Mouse (Mus musculus) stomach, postnatal 0 days (tissue): ENCODE data around the gene Ang. TPM values are rescaled to one million over a fixed set of nuclear protein-coding genes. Genes with fewer than 3 reads are reported as not detected.

Source experiments
- ATAC-seq: fragments of 200-750 bp; cut with Nextera tagmentation; 2 replicates; pipeline ENCODE4 v1.8.0; 2017; ENCODE audit not compliant: low FRiP score, low TSS enrichment
- DNase-seq: peaks from one replicate; pipeline ENCODE4 v3.0.0-alpha.2; 2016; ENCODE audit warnings: low spot score
- H3K27ac ChIP-seq: fragments of 300-500 bp; sonication (generic); replicated peaks from 2 replicates; pipeline ENCODE4 v1.5.1; 2014; ENCODE audit warnings: mild to moderate bottlenecking, control low read depth
- H3K27me3 ChIP-seq: fragments of 300-500 bp; sonication (generic); 2 replicates; pipeline ENCODE4 v1.6.1; 2014; ENCODE audit warnings: low read length; ENCODE audit not compliant: control insufficient read depth, insufficient read depth
- H3K36me3 ChIP-seq: fragments of 300-500 bp; sonication (generic); 2 replicates; pipeline ENCODE4 v1.6.1; 2014; ENCODE audit warnings: low read length, mixed read lengths; ENCODE audit not compliant: control insufficient read depth, insufficient read depth
- H3K4me1 ChIP-seq: fragments of 300-500 bp; sonication (generic); replicated peaks from 2 replicates; pipeline ENCODE4 v1.6.1; 2014; ENCODE audit warnings: antibody characterized with exemption; ENCODE audit not compliant: control insufficient read depth, insufficient read depth
- H3K4me2 ChIP-seq: fragments of 300-500 bp; sonication (generic); replicated peaks from 2 replicates; pipeline ENCODE4 v1.6.1; 2014; ENCODE audit warnings: low read depth, mild to moderate bottlenecking, control low read depth, moderate library complexity
- H3K4me3 ChIP-seq: fragments of 300-500 bp; sonication (generic); 2 replicates; pipeline ENCODE4 v1.5.1; 2014; ENCODE audit warnings: low read depth, low read length, control low read depth
- H3K9ac ChIP-seq: fragments of 300-500 bp; sonication (generic); 2 replicates; pipeline ENCODE4 v1.6.1; 2014; ENCODE audit warnings: mild to moderate bottlenecking, low read length, control low read depth, mixed read lengths
- H3K9me3 ChIP-seq: fragments of 300-500 bp; sonication (generic); 2 replicates; pipeline ENCODE4 v1.6.1; 2016; ENCODE audit warnings: low read length; ENCODE audit not compliant: control insufficient read depth
- CTCF ChIP-seq: IDR thresholded peaks from 2 replicates; pipeline ENCODE4 v1.5.1; 2016; ENCODE audit warnings: antibody characterized with exemption, low read depth, mild to moderate bottlenecking, moderate library complexity
- EP300 ChIP-seq: optimal IDR thresholded peaks from 2 replicates; pipeline ENCODE3; 2016; ENCODE audit warnings: antibody characterized with exemption
- WGBS: fragments of 180-500 bp; shearing (Covaris S2); extraction: QIAGEN DNeasy Blood & Tissue Kit; methylation state at CpG from one replicate; pipeline ENCODE4 v1.1.7; 2014; 5-methylcytosine and 5-hydroxymethylcytosine counted together
- polyA plus RNA-seq: library from polyadenylated mRNA; unstranded; fragments of >200 nt; fragmentation: Nextera tagmentation; extraction: Ambion mirVana; gene quantifications from 2 replicates; pipeline ENCODE4 v1.2.1, GENCODE M21; 2015

Gene Ang
- polyA plus RNA-seq, result 27.7 and 29.5 TPM in 2 replicates

GRCm38 (mm10) chr14:51090921-51091900, at the start of gene Ang, which contains the start of gene Rnase4:
Gene Ang (plus strand): TSS chr14:51091150.
Gene Rnase4 (plus strand): TSS chr14:51091077.
- Histone ChIP-seq H3K27ac (peak within 1 kb of the TSS; percentile 90), H3K4me3 (peak within 1 kb of the TSS; percentile 63), H3K4me1 (no peaks in the 10 kb centered on the region), H3K36me3 (no peaks in the 10 kb centered on the region), H3K9ac (peak within 1 kb of the TSS; percentile 66), H3K9me3 (no peaks in the 10 kb centered on the region), H3K4me2 (peak within 1 kb of the TSS; percentile 77), H3K27me3 (no peaks in the 10 kb centered on the region)
- TF ChIP-seq EP300 (no peak), CTCF (no peak)
- DNase-seq (peak; percentile 75), ATAC-seq (peak; percentile 58)
- WGBS, result 5% methylated on average over 33 of the region's 33 CpGs

GRCm38 (mm10) chr14:51041769-51042168, 49.2 kb upstream of the Ang start, which contains the start of gene Rnase9:
Gene Rnase9 (minus strand): TSS chr14:51041869.
- no peak within 1 kb of the TSS for H3K9ac ChIP-seq
- WGBS, result 83% methylated on average over 6 of the region's 6 CpGs
- H3K4me1 ChIP-seq, result no peaks in the 10 kb centered on the region
- H3K27me3 ChIP-seq, result no peaks in the 10 kb centered on the region
- no peaks in the 10 kb centered on the region for H3K9me3 ChIP-seq
- H3K4me3 ChIP-seq, result no peak within 1 kb of the TSS
- no peak within 1 kb of the TSS for H3K27ac ChIP-seq
- no peaks in the 10 kb centered on the region for H3K36me3 ChIP-seq
- no peak within 1 kb of the TSS for H3K4me2 ChIP-seq
- DNase-seq, result no peak
- TF ChIP-seq EP300 (no peak), CTCF (no peak)
- ATAC-seq, result no peak

- ATAC-seq (no peak), DNase-seq (no peak)
- H3K27me3 ChIP-seq, result no peaks in the 10 kb centered on the region
- no peaks in the 10 kb centered on the region for H3K9me3 ChIP-seq
- H3K4me2 ChIP-seq, result no peak overlapping the region
- no peaks in the 10 kb centered on the region for H3K4me1 ChIP-seq
- no peak overlapping the region for H3K9ac ChIP-seq
- no peak overlapping the region for H3K27ac ChIP-seq
- H3K36me3 ChIP-seq, result no peaks in the 10 kb centered on the region
- TF ChIP-seq EP300 (no peak), CTCF (no peak)
- WGBS, result 31% methylated on average over 5 of the region's 5 CpGs
- H3K4me3 ChIP-seq, result no peak overlapping the region
Observed at GRCm38 (mm10) chr14:51047846-51048245, 43.1 kb upstream of the Ang start.

GRCm38 (mm10) chr14:51050063-51050462, 40.9 kb upstream of the Ang start, which contains the start of gene Rnase11:
Gene Rnase11 (minus strand): TSS chr14:51050163.
- no peak for TF ChIP-seq CTCF
- no peak for TF ChIP-seq EP300
- Histone ChIP-seq H3K9me3 (no peaks in the 10 kb centered on the region), H3K27ac (no peak within 1 kb of the TSS), H3K4me1 (no peaks in the 10 kb centered on the region), H3K27me3 (no peaks in the 10 kb centered on the region), H3K4me3 (no peak within 1 kb of the TSS), H3K4me2 (no peak within 1 kb of the TSS), H3K9ac (no peak within 1 kb of the TSS), H3K36me3 (no peaks in the 10 kb centered on the region)
- no peak for DNase-seq
- ATAC-seq, result no peak
- WGBS, result 80% methylated on average over 2 of the region's 2 CpGs

GRCm38 (mm10) chr14:51051941-51052340, 39.0 kb upstream of the Ang start:
- Histone ChIP-seq H3K9ac (no peak overlapping the region), H3K4me3 (no peak overlapping the region), H3K9me3 (no peaks in the 10 kb centered on the region), H3K4me1 (no peaks in the 10 kb centered on the region), H3K4me2 (no peak overlapping the region), H3K27ac (no peak overlapping the region), H3K36me3 (no peaks in the 10 kb centered on the region), H3K27me3 (no peaks in the 10 kb centered on the region)
- ATAC-seq, result no peak
- no peak for TF ChIP-seq CTCF
- no peak for TF ChIP-seq EP300
- WGBS, result 53% methylated on average over 5 of the region's 5 CpGs
- no peak for DNase-seq

GRCm38 (mm10) chr14:51053176-51053575, 37.8 kb upstream of the Ang start:
- no peaks in the 10 kb centered on the region for H3K27me3 ChIP-seq
- H3K4me2 ChIP-seq, result no peak overlapping the region
- no peak overlapping the region for H3K27ac ChIP-seq
- H3K4me1 ChIP-seq, result no peaks in the 10 kb centered on the region
- no peak for DNase-seq
- H3K36me3 ChIP-seq, result no peaks in the 10 kb centered on the region
- no peak overlapping the region for H3K4me3 ChIP-seq
- H3K9me3 ChIP-seq, result no peaks in the 10 kb centered on the region
- no peak for ATAC-seq
- WGBS, result 61% methylated on average over 5 of the region's 5 CpGs
- no peak overlapping the region for H3K9ac ChIP-seq
- TF ChIP-seq EP300, result no peak
